Mouse (Mus musculus) embryonic fibroblast, embryonic 13.5 days (primary cell): ENCODE results near the gene Qpct. TPM values are rescaled to one million over a fixed set of nuclear protein-coding genes. Genes with fewer than 3 reads are reported as not detected.
A peak's percentile ranks its signal among the peaks of the same experiment; 100 is the strongest.
"Not testable (repeated sequence)": the region's sequence is repeated elsewhere in the genome, so short reads cannot be mapped to it uniquely, and the experiment has no call there.

Experiments
- H3K27ac ChIP-seq: 2 replicates; pipeline ENCODE4 v1.5.1; 2012; ENCODE audit warnings: low read length, control low read depth, inconsistent platforms; ENCODE audit not compliant: insufficient read depth
- H3K4me1 ChIP-seq: 2 replicates; pipeline ENCODE4 v1.6.1; 2011; ENCODE audit warnings: low read length; ENCODE audit not compliant: control insufficient read depth, insufficient read depth
- H3K4me3 ChIP-seq: 2 replicates; pipeline ENCODE4 v1.5.1; 2011; ENCODE audit warnings: mild to moderate bottlenecking, control low read depth, low read length; ENCODE audit not compliant: insufficient read depth
- CTCF ChIP-seq: IDR thresholded peaks from 2 replicates; pipeline ENCODE4 v1.5.1; 2011; ENCODE audit warnings: mild to moderate bottlenecking, control low read depth, low read length, moderate library complexity, borderline replicate concordance; ENCODE audit not compliant: insufficient read depth
- POLR2A ChIP-seq: IDR thresholded peaks from 2 replicates; pipeline ENCODE4 v1.6.1; 2011; ENCODE audit warnings: low read depth, mild to moderate bottlenecking, control low read depth, low read length, moderate library complexity
- polyA plus RNA-seq: library from polyadenylated mRNA; stranded (reverse); fragments of >200 nt; gene quantifications from 2 replicates; pipeline ENCODE4 v1.2.4, GENCODE M21; 2011; ENCODE audit warnings: low read depth; ENCODE audit not compliant: missing spikeins, insufficient read length

Gene Qpct
- polyA plus RNA-seq, 1 experiment = 9.7 TPM

DNA sequence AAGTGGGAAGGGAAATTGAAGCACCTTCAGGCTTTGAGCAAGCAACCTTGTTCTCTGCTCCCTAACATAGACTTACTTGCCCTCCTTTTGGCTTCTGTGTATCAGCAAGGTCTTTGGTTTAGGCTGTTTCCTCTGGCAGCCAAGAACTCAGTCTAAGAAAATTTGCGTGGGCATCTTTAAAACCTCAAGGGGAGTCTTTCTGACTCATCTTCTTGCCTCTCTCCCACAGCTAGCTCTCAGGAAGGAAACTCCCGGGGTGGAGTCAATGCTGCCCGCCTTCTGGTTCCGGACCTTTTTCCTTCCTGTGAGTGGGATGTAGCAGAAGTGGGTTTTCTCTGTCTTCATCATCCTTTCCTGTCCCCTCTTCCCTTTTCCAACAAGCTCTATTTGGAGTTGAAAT, 48.2 kb downstream of the Qpct start:
- H3K4me1 ChIP-seq = peaks cover 2% of the 10 kb centered on the region; the same call in 1 of the 2 replicates
- TF ChIP-seq CTCF = no peak
- TF ChIP-seq POLR2A = no peak

DNA sequence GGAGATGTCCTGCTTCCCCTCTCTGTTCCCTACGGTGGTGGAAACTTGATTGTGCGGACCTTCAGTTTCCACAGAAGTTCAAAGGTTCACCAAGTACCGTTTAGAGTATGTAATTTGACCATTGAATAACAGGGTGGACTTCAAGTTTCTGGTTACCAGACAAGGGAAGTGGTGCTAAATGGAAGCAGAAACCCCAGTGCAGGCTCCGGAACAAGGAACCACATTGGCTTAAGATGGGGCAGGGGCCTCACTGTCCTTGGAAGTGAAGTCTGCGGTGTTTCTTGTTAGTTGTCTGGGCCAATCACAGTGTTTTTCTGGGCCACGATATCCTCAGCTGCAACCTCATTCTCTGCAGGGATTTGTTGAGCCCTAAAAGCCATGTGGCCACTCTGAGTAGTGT, 56.5 kb downstream of the Qpct start:
- TF ChIP-seq CTCF = no peak
- no peak for TF ChIP-seq POLR2A
- no peaks in the 10 kb centered on the region; the same call in 1 of the 2 replicates for H3K4me1 ChIP-seq
- no peak overlapping the region for H3K4me3 ChIP-seq
- no peak overlapping the region for H3K27ac ChIP-seq

More for the DNA sequence above, 48.2 kb downstream of the Qpct start:
- peak overlapping the region; percentile 54 for H3K27ac ChIP-seq
- H3K4me3 ChIP-seq = no peak overlapping the region

DNA sequence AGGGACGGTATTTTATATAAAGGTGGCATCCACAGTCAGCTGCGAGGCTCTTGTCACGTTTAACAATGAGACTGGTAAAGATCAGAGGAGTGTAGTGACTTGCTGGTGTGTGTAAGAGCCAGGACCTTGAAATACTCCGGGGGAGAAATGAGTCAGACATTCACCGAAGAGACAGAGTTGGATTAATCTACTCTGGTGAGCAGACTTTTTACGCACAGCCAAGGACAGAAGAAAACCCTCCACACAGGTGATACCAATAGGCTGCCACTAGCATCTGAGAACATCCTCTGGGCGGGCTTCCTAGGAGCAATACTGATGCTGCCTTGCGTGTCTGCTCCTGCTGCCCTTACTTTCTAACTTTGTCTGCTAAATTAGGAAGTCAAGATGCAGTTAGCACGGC, 57.9 kb downstream of the Qpct start:
- H3K27ac ChIP-seq = no peak overlapping the region
- TF ChIP-seq POLR2A (no peak), CTCF (no peak)
- H3K4me1 ChIP-seq = no peaks in the 10 kb centered on the region; the same call in 1 of the 2 replicates
- no peak overlapping the region for H3K4me3 ChIP-seq

DNA sequence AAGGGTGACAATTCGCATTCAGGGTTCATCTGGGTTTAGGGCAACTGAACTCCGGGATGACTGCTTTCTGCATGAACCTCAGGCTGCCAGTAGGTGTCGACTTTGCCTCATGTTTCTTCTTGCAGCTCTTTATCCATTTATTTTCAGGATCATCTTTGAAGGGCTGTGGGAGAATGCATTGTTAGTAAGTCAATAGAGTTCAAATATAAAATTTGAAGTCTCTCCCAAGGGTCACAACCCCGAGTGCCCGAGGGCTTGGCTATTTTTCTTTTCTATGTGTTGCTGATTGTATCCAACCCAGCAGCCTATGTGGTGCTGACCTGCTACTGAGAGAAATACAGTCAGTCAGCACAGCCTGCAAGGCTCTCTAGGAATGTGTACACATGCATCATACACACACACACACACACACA, 59.2 kb downstream of the Qpct start:
- Histone ChIP-seq H3K27ac (no peak overlapping the region), H3K4me3 (no peak overlapping the region), H3K4me1 (no peaks in the 10 kb centered on the region; the same call in 1 of the 2 replicates)
- no peak for TF ChIP-seq POLR2A
- TF ChIP-seq CTCF = peak; percentile 69; the same call in 1 of the 2 replicates

DNA sequence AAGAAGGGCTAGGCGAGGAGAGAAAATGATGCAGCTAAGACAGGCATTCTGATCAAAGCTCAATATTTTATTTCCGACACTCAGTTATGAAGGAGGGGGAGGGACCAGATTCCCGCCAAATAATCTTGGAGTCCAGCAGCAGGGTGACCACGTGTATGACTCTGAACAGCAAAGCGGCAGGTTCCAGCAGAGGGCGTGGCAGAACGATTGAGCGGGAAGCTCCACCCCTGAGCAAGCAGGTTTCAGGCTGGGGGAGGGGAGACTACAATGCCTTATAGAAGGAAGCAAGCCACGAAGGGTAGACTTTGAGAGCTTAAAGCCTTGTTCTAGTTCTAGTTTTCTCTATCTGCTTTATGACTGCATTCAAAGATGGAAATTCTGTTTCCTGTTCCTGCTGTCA, 63.5 kb downstream of the Qpct start:
- not testable (repeated sequence) for H3K27ac ChIP-seq, H3K4me3 ChIP-seq, H3K4me1 ChIP-seq

DNA sequence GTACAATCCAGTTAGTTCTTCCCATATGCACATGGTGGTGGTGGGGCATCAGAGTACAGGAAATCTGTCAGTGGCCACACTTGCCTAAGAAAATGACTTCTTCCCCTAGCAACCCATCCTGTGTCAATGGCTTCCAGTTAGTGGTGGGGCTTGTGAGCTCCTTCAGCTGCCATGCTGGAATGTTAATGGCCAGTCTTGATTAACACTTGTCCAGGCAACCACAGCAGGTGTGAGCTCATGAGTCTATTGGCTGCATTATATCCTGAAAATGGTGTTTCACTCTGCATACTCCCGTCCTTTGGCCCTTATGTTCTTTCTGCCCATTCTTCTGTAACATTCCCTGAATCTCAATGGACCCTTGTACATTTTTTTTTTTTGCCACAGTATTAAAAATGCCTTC, 67.4 kb downstream of the Qpct start:
- no peak for TF ChIP-seq CTCF
- TF ChIP-seq POLR2A = no peak
- H3K4me1 ChIP-seq = no peaks in the 10 kb centered on the region
- no peak overlapping the region for H3K4me3 ChIP-seq
- H3K27ac ChIP-seq = no peak overlapping the region

DNA sequence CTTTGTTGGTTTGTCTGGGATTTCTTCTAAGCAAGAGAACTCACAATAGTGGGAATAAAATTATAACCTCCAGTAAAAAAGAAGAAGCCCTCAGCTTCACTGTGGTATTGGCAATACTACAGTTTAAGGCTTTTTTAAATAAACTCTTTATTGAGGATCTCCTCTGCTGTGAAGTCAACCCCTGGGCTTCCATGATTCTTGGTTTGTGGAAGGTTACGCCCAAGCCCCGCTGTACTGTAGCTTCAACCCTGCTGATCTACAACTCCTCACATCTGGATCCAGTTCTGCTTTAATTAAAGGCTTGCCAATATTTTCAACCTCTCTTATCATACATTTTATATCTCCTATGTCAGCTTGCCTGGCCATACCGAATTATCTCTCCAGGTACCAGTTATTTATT, 68.6 kb downstream of the Qpct start:
- no peak overlapping the region for H3K4me3 ChIP-seq
- no peak overlapping the region for H3K27ac ChIP-seq
- TF ChIP-seq POLR2A = no peak
- no peak for TF ChIP-seq CTCF
- no peaks in the 10 kb centered on the region for H3K4me1 ChIP-seq

DNA sequence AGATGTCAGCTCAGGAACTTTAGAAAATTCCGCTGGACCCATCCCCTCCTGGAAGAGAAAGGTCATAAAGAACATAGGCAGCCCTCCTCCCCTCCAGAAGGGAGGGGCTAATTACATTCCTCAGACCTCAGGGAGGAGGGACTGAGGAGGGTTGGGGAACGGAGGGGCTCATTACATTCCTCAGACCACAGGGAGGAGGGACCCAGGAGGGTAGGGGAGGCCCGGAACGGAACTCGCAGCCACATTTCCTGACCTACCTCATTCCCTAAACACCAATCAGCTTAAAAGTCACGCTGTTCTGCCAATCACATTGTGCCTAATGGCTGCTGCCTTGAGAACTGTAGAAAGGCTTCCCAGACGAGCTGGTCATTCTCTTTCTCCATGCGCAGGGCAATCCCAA, 82.0 kb downstream of the Qpct start:
- TF ChIP-seq POLR2A = no peak
- TF ChIP-seq CTCF = no peak
- H3K4me1 ChIP-seq = no peaks in the 10 kb centered on the region
- no peak overlapping the region for H3K4me3 ChIP-seq
- H3K27ac ChIP-seq = no peak overlapping the region

DNA sequence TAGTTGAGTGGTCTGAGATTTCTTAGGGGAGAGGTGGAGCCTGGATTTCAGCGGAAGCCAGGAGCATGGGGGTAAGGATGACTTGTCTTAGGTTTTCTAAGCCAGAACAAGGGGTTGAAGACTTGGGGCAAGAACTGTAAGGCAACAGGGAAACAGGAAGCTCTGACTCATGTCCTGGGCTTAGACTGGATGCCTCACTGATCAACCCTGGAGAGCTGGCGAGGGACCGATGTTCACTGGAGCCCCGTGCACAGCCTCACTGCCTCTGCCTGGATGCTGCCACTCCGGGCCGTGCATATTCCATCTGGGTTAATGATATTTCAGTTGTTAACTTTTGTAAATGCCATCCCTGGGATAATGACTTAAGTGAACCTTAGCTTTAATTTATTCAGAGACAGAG, 84.1 kb downstream of the Qpct start:
- Histone ChIP-seq H3K27ac (no peak overlapping the region), H3K4me1 (no peaks in the 10 kb centered on the region), H3K4me3 (no peak overlapping the region)
- TF ChIP-seq CTCF (no peak), POLR2A (no peak)

DNA sequence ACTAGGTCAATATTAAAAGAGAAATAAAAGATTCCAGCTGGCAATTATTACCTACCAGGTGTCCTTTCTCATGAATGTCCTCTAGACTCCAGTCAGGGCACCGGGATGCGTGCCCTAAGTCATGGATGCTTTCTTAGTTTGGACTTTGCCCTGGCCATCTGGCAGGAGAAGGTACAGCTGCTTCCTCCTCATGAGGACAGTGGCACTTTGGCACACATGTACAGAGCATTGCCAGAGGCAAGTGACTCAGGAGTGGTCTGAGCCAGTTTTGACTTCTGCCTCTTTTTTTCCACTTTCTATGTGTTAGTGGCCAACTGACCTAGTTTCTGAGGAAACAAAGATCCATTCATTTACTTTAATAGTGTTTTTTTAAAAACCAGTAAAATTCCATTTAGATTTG, 84.7 kb downstream of the Qpct start:
- TF ChIP-seq CTCF = no peak
- TF ChIP-seq POLR2A = no peak
- Histone ChIP-seq H3K4me1 (no peaks in the 10 kb centered on the region), H3K27ac (no peak overlapping the region), H3K4me3 (no peak overlapping the region)

Other genes with a start within 250 kb of the Qpct start
- 28.5 and 31.0 TPM in 2 replicates for gene Heatr5b, start 216.5 kb upstream of the Qpct start, polyA plus RNA-seq
- gene Gpatch11, start 216.3 kb upstream of the Qpct start, polyA plus RNA-seq = 34.6 and 43.3 TPM in 2 replicates
- 43.8 and 51.7 TPM in 2 replicates for gene Eif2ak2, start 169.3 kb upstream of the Qpct start, polyA plus RNA-seq
- gene Sult6b1, start 144.9 kb upstream of the Qpct start, polyA plus RNA-seq = not detected in 2 replicates
- 26.3 and 30.8 TPM in 2 replicates for gene Cebpzos, start 135.4 kb upstream of the Qpct start, polyA plus RNA-seq
- 40.3 and 44.0 TPM in 2 replicates for gene Cebpz, start 114.8 kb upstream of the Qpct start, polyA plus RNA-seq
- gene Ndufaf7, start 114.8 kb upstream of the Qpct start, polyA plus RNA-seq = 40.1 and 44.1 TPM in 2 replicates
- 37.2 and 48.3 TPM in 2 replicates for gene Prkd3, start 31.1 kb upstream of the Qpct start, polyA plus RNA-seq